Mouse (Mus musculus): ENCODE measurements at regions not wholly inside any gene's neighbourhood (a gene's known extent, or its start where the extent isn't known, plus 50 kb on each side); places are given as distances from the start of the nearest gene placed in this dataset.

GRCm38 (mm10) chr4:11874586-11875264, 106.3 kb downstream of the Gm10604 start:
- no peaks in the 10 kb centered on the region for H3K36me3 ChIP-seq (replicated peaks; ENCODE audit: control insufficient read depth, insufficient read depth, low read depth)
- 39% methylated on average over 4 of the region's 4 CpGs for whole genome bisulfite sequencing (ENCODE audit: insufficient replicate concordance)
- H3K4me1 ChIP-seq (replicated peaks; ENCODE audit: control insufficient read depth in 2 of 2, insufficient read depth in 2 of 2, low read length in 1 of 2), result peaks cover 2 to 26% of the 10 kb centered on the region in 2 experiments; a peak in 2 of 4 replicates
- no peak overlapping the region for H3K27ac ChIP-seq
- no peak overlapping the region for H3K4me2 ChIP-seq (ENCODE audit: low read depth)
- ATAC-seq (ENCODE audit: insufficient read depth), result no peak
- H3K9me3 ChIP-seq (ENCODE audit: control insufficient read depth, low read length), result no peaks in the 10 kb centered on the region
- TF ChIP-seq CTCF (IDR thresholded peaks at IDR 0.05; ENCODE audit: low read depth) (no peak), EP300 (IDR thresholded peaks at IDR 0.05; ENCODE audit: low read depth) (no peak)
- no peak overlapping the region for H3K9ac ChIP-seq (replicated peaks)
- no peak overlapping the region for H3K4me3 ChIP-seq (ENCODE audit: insufficient read depth in 1 of 2, low read depth in 2 of 2, low read length in 2 of 2)
- DNase-seq (ENCODE audit: low read depth in 3 of 3, low spot score in 3 of 3), result no peak
- H3K27me3 ChIP-seq (ENCODE audit: control insufficient read depth, insufficient read depth, low read length), result no peaks in the 10 kb centered on the region

- Histone ChIP-seq H3K4me1 (replicated peaks; ENCODE audit: control insufficient read depth in 2 of 2, insufficient read depth in 2 of 2, low read length in 1 of 2) (peaks cover 0 to 15% of the 10 kb centered on the region in 2 experiments; a peak in 2 of 4 replicates), H3K27ac (no peak overlapping the region), H3K9me3 (ENCODE audit: control insufficient read depth, low read length) (no peaks in the 10 kb centered on the region), H3K27me3 (ENCODE audit: control insufficient read depth, insufficient read depth, low read length) (no peaks in the 10 kb centered on the region), H3K4me2 (ENCODE audit: low read depth) (no peak overlapping the region), H3K36me3 (replicated peaks; ENCODE audit: control insufficient read depth, insufficient read depth, low read depth) (no peaks in the 10 kb centered on the region), H3K9ac (replicated peaks) (no peak overlapping the region), H3K4me3 (ENCODE audit: insufficient read depth in 1 of 2, low read depth in 2 of 2, low read length in 2 of 2) (no peak overlapping the region)
- no peak for DNase-seq (ENCODE audit: low read depth in 3 of 3, low spot score in 3 of 3)
- TF ChIP-seq EP300 (IDR thresholded peaks at IDR 0.05; ENCODE audit: low read depth), result no peak
- WGBS (ENCODE audit: insufficient replicate concordance), result 54% methylated on average over 3 of the region's 3 CpGs
- no peak for ATAC-seq (ENCODE audit: insufficient read depth)
Observed at GRCm38 (mm10) chr4:11872036-11872435, 109.0 kb downstream of the Gm10604 start.

DNA sequence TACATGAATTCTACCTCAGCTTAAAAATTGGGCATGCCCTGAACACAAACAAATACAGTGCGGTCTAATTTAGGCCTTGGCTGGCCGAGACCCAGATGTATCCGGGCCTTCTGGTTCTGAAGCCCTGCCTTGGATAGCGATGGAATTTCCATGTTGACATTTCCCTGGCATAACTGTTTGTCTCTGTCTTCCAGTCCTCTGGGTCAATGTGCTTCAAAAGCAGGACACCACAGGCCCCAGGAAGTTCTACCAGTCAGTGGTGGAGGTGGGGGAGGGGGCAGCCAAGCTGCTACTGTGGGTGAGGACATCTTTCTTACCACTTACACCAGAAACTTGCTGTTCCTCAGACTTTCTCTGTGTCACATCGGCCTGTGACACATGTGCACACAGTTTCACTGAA, 111.3 kb downstream of the Gm10604 start:
- no peak overlapping the region for H3K27ac ChIP-seq
- H3K4me2 ChIP-seq (ENCODE audit: low read depth), result no peak overlapping the region
- ATAC-seq (ENCODE audit: insufficient read depth) (no peak), DNase-seq (ENCODE audit: low read depth in 3 of 3, low spot score in 3 of 3) (no peak)
- no peaks in the 10 kb centered on the region for H3K9me3 ChIP-seq (ENCODE audit: control insufficient read depth, low read length)
- H3K36me3 ChIP-seq (replicated peaks; ENCODE audit: control insufficient read depth, insufficient read depth, low read depth), result no peaks in the 10 kb centered on the region
- no peak for TF ChIP-seq EP300 (IDR thresholded peaks at IDR 0.05; ENCODE audit: low read depth)
- no peak for TF ChIP-seq CTCF (IDR thresholded peaks at IDR 0.05; ENCODE audit: low read depth)
- no peak overlapping the region for H3K4me3 ChIP-seq (ENCODE audit: insufficient read depth in 1 of 2, low read depth in 2 of 2, low read length in 2 of 2)
- H3K9ac ChIP-seq (replicated peaks), result no peak overlapping the region
- no peaks in the 10 kb centered on the region for H3K27me3 ChIP-seq (ENCODE audit: control insufficient read depth, insufficient read depth, low read length)
- 52% methylated on average over 5 of the region's 5 CpGs for WGBS (ENCODE audit: insufficient replicate concordance)
- H3K4me1 ChIP-seq (replicated peaks; ENCODE audit: control insufficient read depth in 2 of 2, insufficient read depth in 2 of 2, low read length in 1 of 2), result peaks cover 0 to 9% of the 10 kb centered on the region in 2 experiments; a peak in 2 of 4 replicates

DNA sequence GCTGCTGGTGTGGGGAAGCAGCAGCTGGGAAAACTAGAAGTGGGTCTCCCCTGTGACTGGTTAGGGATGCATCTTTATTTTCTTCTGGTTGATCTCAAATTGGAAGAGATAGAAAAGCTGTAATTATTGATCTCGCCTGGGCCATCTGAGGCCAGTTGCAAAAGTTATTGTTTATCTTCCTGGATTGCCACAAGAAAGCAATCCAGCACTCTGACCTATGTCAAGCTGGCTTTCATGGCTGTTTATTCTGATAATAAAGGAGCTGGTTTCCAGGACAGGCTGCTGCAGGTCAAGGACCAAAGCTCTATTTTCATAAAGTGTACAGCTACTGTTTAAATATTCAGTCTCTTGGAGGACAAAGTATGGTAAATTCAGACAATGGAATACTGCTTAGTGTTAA, 112.5 kb downstream of the Gm10604 start:
- H3K9ac ChIP-seq (replicated peaks), result no peak overlapping the region
- H3K4me2 ChIP-seq (ENCODE audit: low read depth), result no peak overlapping the region
- H3K4me1 ChIP-seq (replicated peaks; ENCODE audit: control insufficient read depth in 2 of 2, insufficient read depth in 2 of 2, low read length in 1 of 2), result peaks cover 0 to 9% of the 10 kb centered on the region in 2 experiments; a peak in 2 of 4 replicates
- H3K27ac ChIP-seq, result no peak overlapping the region
- no peaks in the 10 kb centered on the region for H3K36me3 ChIP-seq (replicated peaks; ENCODE audit: control insufficient read depth, insufficient read depth, low read depth)
- H3K27me3 ChIP-seq (ENCODE audit: control insufficient read depth, insufficient read depth, low read length), result no peaks in the 10 kb centered on the region
- DNase-seq (ENCODE audit: low read depth in 3 of 3, low spot score in 3 of 3) (peak in 1 of 3 experiments; percentile 5), ATAC-seq (ENCODE audit: insufficient read depth) (no peak)
- no peaks in the 10 kb centered on the region for H3K9me3 ChIP-seq (ENCODE audit: control insufficient read depth, low read length)
- TF ChIP-seq CTCF (IDR thresholded peaks at IDR 0.05; ENCODE audit: low read depth) (no peak), EP300 (IDR thresholded peaks at IDR 0.05; ENCODE audit: low read depth) (no peak)
- H3K4me3 ChIP-seq (ENCODE audit: insufficient read depth in 1 of 2, low read depth in 2 of 2, low read length in 2 of 2), result no peak overlapping the region
- 52% methylated on average over 1 of the region's 1 CpGs for WGBS (ENCODE audit: insufficient replicate concordance)
